Mouse (Mus musculus) layer of hippocampus, adult 2 months (tissue): ENCODE data around the gene Scn5a. TPM values are rescaled to one million over a fixed set of nuclear protein-coding genes. Genes with fewer than 3 reads are reported as not detected.

Experiments
- DNase-seq, 2 experiments: peaks; one replicate each; pipeline ENCODE4 v3.0.0; 2022; ENCODE audit warnings: low spot score in 2 of 2
- H3K27ac ChIP-seq: fragments of 200-600 bp; 2 replicates; pipeline ENCODE4 v1.8.1; 2022
- H3K4me3 ChIP-seq: fragments of 200-600 bp; 2 replicates; pipeline ENCODE4 v1.8.1; 2022; ENCODE audit warnings: mild to moderate bottlenecking
- CTCF ChIP-seq: fragments of 200-600 bp; conservative IDR thresholded peaks from 2 replicates; pipeline ENCODE4 v1.8.1; 2022; ENCODE audit warnings: antibody characterized with exemption, mild to moderate bottlenecking, moderate library complexity
- total RNA-seq, 2 experiments: library from RNA; stranded (reverse); gene quantifications; 2 replicates each; pipeline ENCODE4 v1.2.3; 2021

Scn5a gene
- total RNA-seq, 2 experiments from 2014 or later: 0.86 to 0.97 TPM

DNA sequence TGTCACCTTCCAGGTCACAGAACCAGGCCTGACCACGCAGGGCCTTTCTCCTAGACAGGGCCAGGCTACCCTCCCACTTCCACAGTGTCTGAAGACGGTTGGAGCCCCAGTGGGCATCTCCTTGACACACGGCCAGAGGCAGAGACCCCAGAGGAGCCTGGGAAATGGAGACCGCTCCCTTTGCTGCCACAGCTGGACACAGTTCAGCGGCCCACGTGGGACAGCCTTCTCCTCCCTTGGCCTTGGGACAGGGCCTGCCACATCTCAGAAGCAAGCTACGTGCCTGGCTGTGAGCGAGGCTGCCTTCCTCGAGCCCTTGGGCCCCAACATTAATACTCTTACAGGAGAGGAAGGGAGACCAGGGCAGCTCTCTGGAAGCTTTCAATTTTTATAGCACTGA lies 94.4 kb downstream of the Scn5a start:
- DNase-seq: no peak
- TF ChIP-seq CTCF: no peak
- H3K4me3 ChIP-seq: no peak overlapping the region
- H3K27ac ChIP-seq: no peak overlapping the region

DNA sequence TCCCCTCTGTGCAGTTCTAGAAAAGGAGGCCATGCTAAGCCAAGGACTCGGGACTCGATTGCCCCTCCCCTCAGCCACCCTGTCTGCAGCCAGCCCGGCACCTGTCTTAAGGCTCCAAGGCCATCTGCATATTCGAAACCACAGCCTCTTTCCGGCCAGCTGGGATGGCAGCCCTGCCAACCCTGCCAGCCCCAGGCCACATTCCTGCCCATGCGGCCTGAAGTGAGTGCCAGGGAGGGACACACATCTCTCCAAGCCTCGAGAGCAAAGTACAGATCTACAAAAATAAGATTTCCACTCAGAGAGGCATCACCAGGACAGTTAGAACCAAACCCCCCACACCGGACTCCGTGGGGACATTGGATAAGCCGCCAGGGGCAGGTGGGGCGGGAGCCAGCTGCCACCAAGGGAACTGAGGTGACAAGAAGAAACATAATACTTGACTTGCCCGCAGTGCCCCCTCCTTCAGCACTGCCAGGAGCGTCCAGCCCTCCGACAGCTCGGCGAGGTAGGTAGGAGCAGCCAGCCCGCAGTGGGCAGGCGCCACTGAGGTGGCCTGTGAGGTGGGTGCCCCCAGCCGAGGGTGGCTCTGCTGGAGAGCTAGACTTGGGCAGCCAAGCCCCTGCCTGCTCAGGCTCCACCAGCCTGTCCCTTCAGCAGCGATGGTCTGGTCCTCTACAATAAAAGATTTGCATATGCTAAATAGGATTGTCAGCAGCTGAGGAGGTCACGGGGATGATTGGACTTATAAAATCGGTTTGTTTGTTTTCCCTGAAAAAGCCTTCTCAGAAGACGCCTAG lies 95.1 kb downstream of the Scn5a start:
- no peak overlapping the region for H3K4me3 ChIP-seq
- DNase-seq: no peak
- no peak overlapping the region for H3K27ac ChIP-seq
- TF ChIP-seq CTCF: no peak

- no peak overlapping the region for H3K27ac ChIP-seq
- DNase-seq: no peak
- no peak for TF ChIP-seq CTCF
- no peak overlapping the region for H3K4me3 ChIP-seq
Observed at GRCm38 (mm10) chr9:119481612-119482011, 97.2 kb downstream of the Scn5a start.

GRCm38 (mm10) chr9:119479297-119479696 lies 99.5 kb downstream of the Scn5a start:
- Histone ChIP-seq H3K4me3 (no peak overlapping the region), H3K27ac (no peak overlapping the region)
- TF ChIP-seq CTCF: no peak
- DNase-seq: no peak

GRCm38 (mm10) chr9:119478345-119478744 lies 100.5 kb downstream of the Scn5a start:
- Histone ChIP-seq H3K4me3 (no peak overlapping the region), H3K27ac (no peak overlapping the region)
- no peak for DNase-seq
- no peak for TF ChIP-seq CTCF

- H3K4me3 ChIP-seq: no peak overlapping the region
- DNase-seq: no peak
- no peak for TF ChIP-seq CTCF
- H3K27ac ChIP-seq: no peak overlapping the region
Observed at GRCm38 (mm10) chr9:119477754-119478153, 101.1 kb downstream of the Scn5a start.

DNA sequence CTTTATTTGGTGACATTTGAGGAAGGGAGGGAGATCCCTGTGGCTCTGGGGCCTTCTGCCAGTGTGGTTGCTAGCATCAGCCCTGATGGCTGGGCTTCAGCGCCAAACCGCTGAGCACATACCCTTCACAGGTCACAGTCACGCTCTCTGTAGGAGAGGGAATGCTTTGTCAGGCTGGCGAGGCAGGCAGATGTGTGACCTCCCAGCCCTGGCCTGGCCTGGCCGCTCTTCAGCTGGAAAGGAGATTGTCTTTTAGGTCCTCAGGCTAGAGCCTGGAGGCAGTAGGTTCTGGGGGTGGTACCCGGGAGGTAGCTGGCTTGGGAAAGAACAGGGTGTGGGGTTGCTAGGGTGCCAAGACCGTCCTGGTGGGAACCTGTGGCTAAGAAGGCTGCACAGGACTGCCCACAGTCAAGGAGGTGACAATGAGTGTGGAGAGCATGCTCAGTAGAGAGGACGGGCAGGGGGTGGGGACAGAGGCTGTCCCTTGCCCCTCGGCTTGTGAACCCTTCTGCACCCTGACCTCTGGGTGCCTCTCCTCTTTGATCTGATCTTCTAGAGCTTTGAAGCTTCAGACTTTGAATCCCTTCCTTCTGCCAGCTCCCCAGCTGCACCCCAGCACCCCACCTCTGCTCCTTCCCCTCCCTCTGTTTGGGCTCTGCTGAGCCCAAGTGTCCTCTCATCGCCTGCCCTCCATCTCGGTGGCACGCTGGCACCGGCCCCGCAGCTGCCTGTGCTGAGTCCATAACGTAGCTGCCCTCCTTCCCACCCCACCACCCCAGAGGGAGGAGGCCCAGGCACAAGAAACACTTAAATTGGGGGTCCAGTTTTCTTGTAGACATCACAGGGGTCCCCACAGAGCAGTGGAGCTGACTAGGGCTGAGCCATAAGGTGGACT lies 103.9 kb downstream of the Scn5a start:
- Histone ChIP-seq H3K4me3 (no peak overlapping the region), H3K27ac (no peak overlapping the region)
- no peak for DNase-seq
- no peak for TF ChIP-seq CTCF

DNA sequence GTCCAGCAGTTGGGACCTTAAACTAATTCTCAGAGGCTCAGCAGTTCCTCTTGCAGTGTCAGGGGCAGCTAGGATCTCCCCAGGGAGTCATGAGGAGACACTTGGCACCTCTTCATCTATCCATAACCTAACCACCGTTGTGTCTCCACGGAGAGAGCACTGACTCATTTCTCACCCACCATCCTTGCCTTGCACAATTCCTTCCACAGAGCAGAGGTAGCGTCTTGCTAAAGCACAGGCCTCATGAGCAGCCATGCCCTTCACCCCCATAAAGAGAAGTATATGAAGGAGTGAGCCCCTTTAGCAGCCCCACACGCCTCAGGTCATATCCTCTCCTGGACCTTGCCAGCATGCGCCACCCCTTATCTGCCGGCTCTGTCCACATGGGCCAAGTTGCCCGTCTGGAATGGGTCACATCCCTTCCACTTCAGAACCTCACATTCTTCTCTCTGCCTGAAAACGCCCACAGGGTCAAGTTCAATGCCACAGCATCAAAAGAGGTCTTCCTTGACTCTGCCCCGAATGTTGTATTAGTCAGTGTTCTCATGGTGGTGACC lies 105.1 kb downstream of the Scn5a start:
- Histone ChIP-seq H3K27ac (no peak overlapping the region), H3K4me3 (no peak overlapping the region)
- no peak for TF ChIP-seq CTCF
- no peak for DNase-seq

DNA sequence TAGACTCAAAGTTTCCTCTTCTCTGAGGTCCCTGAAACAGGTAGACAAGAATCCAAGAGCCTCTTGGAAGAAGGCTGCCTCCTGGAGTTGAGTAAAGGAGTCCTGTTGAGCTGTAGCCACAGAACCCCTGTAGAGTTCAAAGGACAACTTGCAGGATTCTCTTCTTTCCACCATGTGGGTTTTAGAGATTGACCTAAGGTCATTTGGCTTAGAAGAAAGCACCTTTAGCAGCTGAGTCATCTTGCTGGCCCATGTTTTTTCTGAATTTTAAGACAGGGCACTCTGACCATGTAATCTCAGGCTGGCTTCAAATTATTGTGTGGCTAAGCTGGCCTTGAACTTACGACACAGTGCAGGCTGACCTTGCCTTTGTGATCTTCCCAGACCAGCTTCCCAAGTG lies 105.8 kb downstream of the Scn5a start:
- no peak for DNase-seq
- Histone ChIP-seq H3K27ac (no peak overlapping the region), H3K4me3 (no peak overlapping the region)
- TF ChIP-seq CTCF: no peak

GRCm38 (mm10) chr9:119472412-119472918 lies 106.4 kb downstream of the Scn5a start:
- no peak for DNase-seq
- TF ChIP-seq CTCF: no peak
- no peak overlapping the region for H3K27ac ChIP-seq
- no peak overlapping the region for H3K4me3 ChIP-seq

- TF ChIP-seq CTCF: no peak
- no peak for DNase-seq
- H3K4me3 ChIP-seq: no peak overlapping the region
- no peak overlapping the region for H3K27ac ChIP-seq
Observed at GRCm38 (mm10) chr9:119469691-119470353, 109.0 kb downstream of the Scn5a start.

GRCm38 (mm10) chr9:119465595-119465994 lies 113.2 kb downstream of the Scn5a start:
- peak; percentile 66 for TF ChIP-seq CTCF
- no peak overlapping the region for H3K27ac ChIP-seq
- H3K4me3 ChIP-seq: no peak overlapping the region
- DNase-seq: no peak
